Mouse (Mus musculus): Measurements from ENCODE around the gene 4930453N24Rik. TPM values are rescaled to one million over a fixed set of nuclear protein-coding genes. Genes with fewer than 3 reads are reported as not detected.

Gene 4930453N24Rik
- total RNA-seq, 2 experiments from 2014 or later = 18.6 to 20.3 TPM

GRCm38 (mm10) chr16:64745089-64745488 lies 25.9 kb downstream of the 4930453N24Rik start:
- intact Hi-C loops (cut with DNase I) = loop anchor here (5.0 to 10.0 kb wide), 3 partner anchors 873 to 1803 kb away; no protein-coding TSS in a partner anchor
- no peak for DNase-seq (ENCODE audit: extremely low spot score in 1 of 2, low spot score in 2 of 2)

- DNase-seq (ENCODE audit: extremely low spot score in 1 of 2, low spot score in 2 of 2) = no peak
- intact Hi-C loops (cut with DNase I) = no loop called here
These were observed 33.7 kb downstream of the 4930453N24Rik start for GRCm38 (mm10) chr16:64737289-64737688.

- intact Hi-C loops (cut with DNase I) = loop anchor here (2.0 kb wide), 1 partner anchor 867 kb away; no protein-coding TSS in a partner anchor
- peak; percentile 43 to 72 for DNase-seq (ENCODE audit: extremely low spot score in 1 of 2, low spot score in 2 of 2)
These were observed 47.5 kb downstream of the 4930453N24Rik start for GRCm38 (mm10) chr16:64723273-64724057.

- DNase-seq (ENCODE audit: extremely low spot score in 1 of 2, low spot score in 2 of 2) = peak in 1 of 2 experiments; percentile 20
- intact Hi-C loops (cut with DNase I) = no loop called here
These were observed 49.4 kb downstream of the 4930453N24Rik start for GRCm38 (mm10) chr16:64721542-64721941.

DNA sequence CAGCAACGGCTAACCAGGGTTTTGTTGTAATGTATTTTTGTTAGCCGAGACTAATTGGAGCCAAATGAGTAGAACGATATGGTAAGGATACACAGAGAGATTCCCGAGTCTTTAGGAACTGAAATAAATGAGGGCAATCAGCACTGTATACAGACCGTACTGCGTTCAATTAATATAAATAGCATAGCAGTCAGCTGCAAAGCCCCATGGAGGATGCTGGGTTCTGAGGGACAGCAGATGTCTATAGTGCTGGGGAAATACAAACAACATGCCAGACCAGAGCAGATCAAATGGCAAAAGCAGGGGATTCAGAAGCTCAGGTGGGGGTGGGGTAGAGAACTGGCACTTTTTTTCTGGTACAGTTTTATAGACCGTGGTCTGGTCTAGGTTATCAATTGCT lies 51.9 kb downstream of the 4930453N24Rik start:
- intact Hi-C loops (cut with DNase I) = no loop called here
- no peak for DNase-seq (ENCODE audit: extremely low spot score in 1 of 2, low spot score in 2 of 2)

GRCm38 (mm10) chr16:64717814-64718213 lies 53.1 kb downstream of the 4930453N24Rik start:
- intact Hi-C loops (cut with DNase I) = no loop called here
- no peak for DNase-seq (ENCODE audit: extremely low spot score in 1 of 2, low spot score in 2 of 2)

- intact Hi-C loops (cut with DNase I) = no loop called here
- peak; percentile 67 to 75 for DNase-seq (ENCODE audit: extremely low spot score in 1 of 2, low spot score in 2 of 2)
These were observed 59.1 kb downstream of the 4930453N24Rik start for GRCm38 (mm10) chr16:64711816-64712215.

Other genes starting within 250 kb of the 4930453N24Rik start
- under 1 TPM; 0.47 to 0.49 TPM for gene Csnka2ip, start 168.8 kb downstream of the 4930453N24Rik start, total RNA-seq (2021)
- gene Zfp654, start 80.5 kb upstream of the 4930453N24Rik start, total RNA-seq (2021) = 10 to 100 TPM; 13.1 to 14.4 TPM
- 10 to 100 TPM; 53.6 to 58.1 TPM for gene Cggbp1, start 80.8 kb upstream of the 4930453N24Rik start, total RNA-seq (2021)